Mouse (Mus musculus): ENCODE results near the gene Akap14. TPM values are rescaled to one million over a fixed set of nuclear protein-coding genes. Genes with fewer than 3 reads are reported as not detected.
"Not testable (repeated sequence)": the region's sequence is repeated elsewhere in the genome, so short reads cannot be mapped to it uniquely, and the experiment has no call there.

Gene Akap14
- polyA plus RNA-seq, 1 experiment from 2014 or later, result 0.11 TPM

DNA sequence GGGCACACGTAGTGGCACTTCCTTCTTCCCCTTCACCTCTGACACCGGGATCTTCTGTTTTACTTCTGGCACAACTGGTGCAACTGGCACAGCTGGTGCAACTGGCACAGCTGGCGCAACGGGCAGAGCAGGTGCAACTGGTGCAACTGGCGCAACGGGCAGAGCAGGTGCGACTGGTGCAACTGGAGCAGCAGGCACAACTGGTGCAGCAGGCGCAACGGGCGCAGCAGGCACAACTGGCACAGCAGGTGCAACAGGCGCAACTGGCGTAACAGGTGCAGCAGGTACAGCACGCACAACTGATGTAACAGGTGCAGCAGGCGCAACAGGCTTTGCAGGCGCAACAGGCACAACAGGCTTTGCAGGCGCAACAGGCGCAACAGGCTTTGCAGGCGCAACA is 5.5 kb downstream of the Akap14 start:
- ATAC-seq (replicated peaks; ENCODE audit: low FRiP score) (no peak), DNase-seq (ENCODE audit: low spot score) (no peak)
- Histone ChIP-seq H3K9me3 (ENCODE audit: control insufficient read depth, low read length) (no peaks in the 10 kb centered on the region), H3K4me2 (ENCODE audit: low read depth, low read length, severe bottlenecking) (no peak overlapping the region), H3K4me3 (ENCODE audit: low read depth, low read length) (no peak overlapping the region), H3K9ac (ENCODE audit: low read length) (no peak overlapping the region), H3K27me3 (ENCODE audit: control insufficient read depth, insufficient read depth, low read length) (no peaks in the 10 kb centered on the region), H3K27ac (ENCODE audit: low read depth, low read length) (no peak overlapping the region), H3K36me3 (ENCODE audit: control insufficient read depth, insufficient read depth, low read length) (no peaks in the 10 kb centered on the region), H3K4me1 (replicated peaks; ENCODE audit: control insufficient read depth, insufficient read depth, low read length) (no peaks in the 10 kb centered on the region)
- 76% methylated on average over 18 of the region's 18 CpGs for WGBS

- no peak for ATAC-seq (replicated peaks; ENCODE audit: low FRiP score)
- WGBS, result 78% methylated on average over 10 of the region's 10 CpGs
- H3K4me2 ChIP-seq (ENCODE audit: low read depth, low read length, severe bottlenecking), result no peak overlapping the region
These were observed 7.5 kb downstream of the Akap14 start for GRCm38 (mm10) chrX:37161169-37161568.

DNA sequence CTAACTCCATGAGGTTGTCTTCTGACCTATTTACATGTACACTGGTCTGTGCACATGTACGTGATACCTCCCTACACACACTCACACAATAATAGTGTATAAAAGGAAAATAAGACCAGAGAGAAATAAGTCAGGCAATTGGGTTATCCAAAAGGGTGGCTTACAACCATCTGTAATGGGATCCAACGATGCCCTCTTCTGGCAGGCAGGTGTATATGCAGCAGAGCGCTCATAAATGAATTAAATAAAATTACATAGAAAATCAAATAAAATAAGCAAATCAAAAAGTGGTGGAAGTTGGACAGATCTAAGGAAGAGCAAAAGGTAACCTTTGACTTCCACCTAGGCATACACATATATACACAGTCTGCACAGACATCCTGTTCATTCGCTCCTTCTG is 10.8 kb downstream of the Akap14 start:
- 65% methylated on average over 4 of the region's 4 CpGs for WGBS
- Histone ChIP-seq H3K27ac (ENCODE audit: low read depth, low read length) (no peak overlapping the region), H3K4me2 (ENCODE audit: low read depth, low read length, severe bottlenecking) (no peak overlapping the region), H3K27me3 (ENCODE audit: control insufficient read depth, insufficient read depth, low read length) (no peaks in the 10 kb centered on the region), H3K36me3 (ENCODE audit: control insufficient read depth, insufficient read depth, low read length) (no peaks in the 10 kb centered on the region), H3K9me3 (ENCODE audit: control insufficient read depth, low read length) (no peaks in the 10 kb centered on the region), H3K4me1 (replicated peaks; ENCODE audit: control insufficient read depth, insufficient read depth, low read length) (no peaks in the 10 kb centered on the region), H3K4me3 (ENCODE audit: low read depth, low read length) (no peak overlapping the region), H3K9ac (ENCODE audit: low read length) (no peak overlapping the region)
- DNase-seq (ENCODE audit: low spot score) (no peak), ATAC-seq (replicated peaks; ENCODE audit: low FRiP score) (no peak)

More at GRCm38 (mm10) chrX:37161169-37161568, 7.5 kb downstream of the Akap14 start:
- Histone ChIP-seq H3K36me3 (ENCODE audit: control insufficient read depth, insufficient read depth, low read length) (no peaks in the 10 kb centered on the region), H3K9me3 (ENCODE audit: control insufficient read depth, low read length) (no peaks in the 10 kb centered on the region), H3K9ac (ENCODE audit: low read length) (no peak overlapping the region), H3K4me3 (ENCODE audit: low read depth, low read length) (no peak overlapping the region), H3K27me3 (ENCODE audit: control insufficient read depth, insufficient read depth, low read length) (no peaks in the 10 kb centered on the region), H3K4me1 (replicated peaks; ENCODE audit: control insufficient read depth, insufficient read depth, low read length) (no peaks in the 10 kb centered on the region), H3K27ac (ENCODE audit: low read depth, low read length) (no peak overlapping the region)
- no peak for DNase-seq (ENCODE audit: low spot score)

DNA sequence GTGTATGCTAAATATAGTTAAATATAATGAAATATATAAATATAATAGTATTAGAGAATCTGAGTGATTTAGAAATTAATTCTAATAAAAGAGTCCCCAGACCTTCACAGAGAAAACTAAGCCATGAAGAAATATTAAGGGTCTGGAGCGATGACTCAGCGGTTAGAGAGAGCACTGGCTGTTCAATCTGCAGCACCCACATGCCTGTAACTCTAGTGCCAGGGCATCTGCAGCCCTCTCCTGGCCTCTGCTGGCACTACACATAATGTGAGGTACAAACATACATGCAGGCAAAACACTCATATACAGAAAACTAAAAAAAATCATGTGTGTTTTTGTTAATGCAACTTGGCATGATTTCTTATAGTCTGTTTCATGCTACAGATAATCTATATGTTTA is 23.7 kb downstream of the Akap14 start:
- ATAC-seq (replicated peaks; ENCODE audit: low FRiP score) (no peak), DNase-seq (ENCODE audit: low spot score) (no peak)
- WGBS, result 93% methylated on average over 2 of the region's 2 CpGs
- no peaks in the 10 kb centered on the region for H3K9me3 ChIP-seq (ENCODE audit: control insufficient read depth, low read length)
- H3K4me1 ChIP-seq (replicated peaks; ENCODE audit: control insufficient read depth, insufficient read depth, low read length), result no peaks in the 10 kb centered on the region
- no peak overlapping the region for H3K4me3 ChIP-seq (ENCODE audit: low read depth, low read length)
- H3K4me2 ChIP-seq (ENCODE audit: low read depth, low read length, severe bottlenecking), result no peak overlapping the region
- H3K9ac ChIP-seq (ENCODE audit: low read length), result no peak overlapping the region
- no peaks in the 10 kb centered on the region for H3K36me3 ChIP-seq (ENCODE audit: control insufficient read depth, insufficient read depth, low read length)
- H3K27ac ChIP-seq (ENCODE audit: low read depth, low read length), result no peak overlapping the region
- H3K27me3 ChIP-seq (ENCODE audit: control insufficient read depth, insufficient read depth, low read length), result no peaks in the 10 kb centered on the region

DNA sequence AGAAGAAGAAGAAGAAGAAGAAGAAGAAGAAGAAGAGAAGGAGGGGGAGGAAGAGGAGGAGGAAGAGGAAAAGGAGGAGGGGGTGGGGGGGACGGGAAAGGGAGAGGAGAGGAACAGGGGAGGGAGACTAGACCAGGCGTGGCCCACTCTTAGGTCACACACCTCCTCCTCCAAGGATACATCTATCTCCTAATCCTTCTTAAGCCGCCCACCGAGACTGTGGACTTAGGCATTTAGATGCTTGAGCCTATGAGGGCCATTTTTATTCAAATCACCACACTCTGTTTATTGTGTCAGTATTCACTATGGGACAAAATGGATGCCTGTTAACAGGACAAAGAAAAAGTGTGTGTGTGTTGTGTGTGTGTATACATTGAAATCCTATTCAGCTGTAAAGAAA is 24.1 kb downstream of the Akap14 start:
- DNase-seq (ENCODE audit: low spot score); H3K9me3 ChIP-seq (ENCODE audit: control insufficient read depth, low read length); H3K9ac ChIP-seq (ENCODE audit: low read length); H3K27ac ChIP-seq (ENCODE audit: low read depth, low read length); H3K27me3 ChIP-seq (ENCODE audit: control insufficient read depth, insufficient read depth, low read length); H3K4me1 ChIP-seq (replicated peaks; ENCODE audit: control insufficient read depth, insufficient read depth, low read length); H3K36me3 ChIP-seq (ENCODE audit: control insufficient read depth, insufficient read depth, low read length); H3K4me3 ChIP-seq (ENCODE audit: low read depth, low read length); ATAC-seq (replicated peaks; ENCODE audit: low FRiP score); H3K4me2 ChIP-seq (ENCODE audit: low read depth, low read length, severe bottlenecking): not testable (repeated sequence)
- 43% methylated on average over 1 of the region's 4 CpGs for WGBS

- H3K9me3 ChIP-seq (ENCODE audit: control insufficient read depth, low read length), result no peaks in the 10 kb centered on the region
- H3K4me2 ChIP-seq (ENCODE audit: low read depth, low read length, severe bottlenecking), result no peak overlapping the region
- H3K4me1 ChIP-seq (replicated peaks; ENCODE audit: control insufficient read depth, insufficient read depth, low read length), result no peaks in the 10 kb centered on the region
- DNase-seq (ENCODE audit: low spot score) (no peak), ATAC-seq (replicated peaks; ENCODE audit: low FRiP score) (no peak)
- no peaks in the 10 kb centered on the region for H3K36me3 ChIP-seq (ENCODE audit: control insufficient read depth, insufficient read depth, low read length)
- H3K27ac ChIP-seq (ENCODE audit: low read depth, low read length), result no peak overlapping the region
- no peak overlapping the region for H3K4me3 ChIP-seq (ENCODE audit: low read depth, low read length)
- WGBS, result 88% methylated on average over 3 of the region's 3 CpGs
- H3K9ac ChIP-seq (ENCODE audit: low read length), result no peak overlapping the region
- H3K27me3 ChIP-seq (ENCODE audit: control insufficient read depth, insufficient read depth, low read length), result no peaks in the 10 kb centered on the region
These were observed 26.9 kb downstream of the Akap14 start for GRCm38 (mm10) chrX:37141732-37142131.

DNA sequence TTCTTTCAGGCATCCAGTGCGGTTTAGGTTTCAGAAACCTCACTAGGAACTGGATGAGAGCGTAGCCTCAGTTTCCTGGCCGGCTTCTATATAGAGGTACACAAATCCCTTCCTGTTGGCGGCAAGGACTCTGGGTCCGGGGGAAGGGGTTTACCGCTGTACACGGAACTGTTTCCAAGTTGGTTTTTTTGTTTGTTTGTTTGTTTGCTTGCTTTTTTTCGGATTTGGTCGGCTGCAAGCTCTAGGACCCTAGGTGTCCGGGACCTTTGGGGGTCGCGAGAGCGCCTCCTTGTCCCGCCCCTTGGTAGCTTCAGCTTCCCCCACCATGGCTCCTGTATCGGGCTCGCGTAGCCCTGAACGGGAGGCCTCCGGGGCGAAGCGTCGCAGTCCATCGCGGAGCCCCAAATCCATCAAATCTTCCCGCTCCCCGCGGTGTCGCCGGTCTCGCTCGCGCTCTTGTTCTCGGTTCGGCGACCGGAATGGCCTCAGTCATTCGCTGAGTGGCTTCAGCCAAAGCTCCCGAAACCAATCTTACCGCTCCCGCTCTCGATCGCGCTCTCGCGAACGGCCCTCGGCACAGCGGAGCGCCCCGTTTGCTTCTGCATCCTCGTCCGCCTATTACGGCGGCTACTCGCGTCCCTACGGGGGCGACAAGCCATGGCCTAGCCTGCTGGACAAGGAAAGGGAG is 41.8 kb downstream of the Akap14 start, which contains the start of gene Nkap:
Gene Nkap (plus strand): TSS at position 125 of the 688 bp plus-strand sequence.
- DNase-seq (ENCODE audit: low spot score) (peak; percentile 82), ATAC-seq (replicated peaks; ENCODE audit: low FRiP score) (peak; percentile 83)
- H3K27ac ChIP-seq (ENCODE audit: low read depth, low read length), result 0 out of 2 replicates have a peak within 1 kb of the TSS, but pooled peaks have one; percentile 39
- H3K27me3 ChIP-seq (ENCODE audit: control insufficient read depth, insufficient read depth, low read length), result no peaks in the 10 kb centered on the region
- WGBS, result 18% methylated on average over 57 of the region's 58 CpGs
- H3K36me3 ChIP-seq (ENCODE audit: control insufficient read depth, insufficient read depth, low read length), result no peaks in the 10 kb centered on the region
- H3K4me2 ChIP-seq (ENCODE audit: low read depth, low read length, severe bottlenecking), result peak within 1 kb of the TSS; percentile 49
- H3K9ac ChIP-seq (ENCODE audit: low read length), result peak within 1 kb of the TSS; percentile 70
- peak within 1 kb of the TSS; percentile 59 for H3K4me3 ChIP-seq (ENCODE audit: low read depth, low read length)
- no peaks in the 10 kb centered on the region for H3K9me3 ChIP-seq (ENCODE audit: control insufficient read depth, low read length)
- no peaks in the 10 kb centered on the region for H3K4me1 ChIP-seq (replicated peaks; ENCODE audit: control insufficient read depth, insufficient read depth, low read length)

DNA sequence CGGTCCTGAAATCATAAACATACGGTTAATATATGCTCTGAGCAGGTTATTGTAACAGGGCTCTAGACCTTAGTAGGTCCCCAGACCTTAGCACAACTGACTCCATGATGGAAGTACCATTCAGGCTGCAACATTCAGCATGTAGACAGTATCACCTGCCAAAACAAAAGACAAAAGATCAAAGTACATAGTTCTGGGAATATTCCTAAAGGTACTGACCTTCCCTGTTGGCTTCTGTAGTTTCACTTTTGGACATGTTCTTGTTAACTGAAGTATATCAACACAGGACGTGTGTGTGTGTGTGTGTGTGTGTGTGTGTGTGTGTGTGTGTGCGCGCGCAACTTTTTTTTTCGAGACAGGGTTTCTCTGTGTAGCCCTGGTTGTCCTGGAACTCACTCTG is 43.1 kb downstream of the Akap14 start:
- Histone ChIP-seq H3K27ac (ENCODE audit: low read depth, low read length) (no peak overlapping the region), H3K4me3 (ENCODE audit: low read depth, low read length) (no peak overlapping the region), H3K9me3 (ENCODE audit: control insufficient read depth, low read length) (no peaks in the 10 kb centered on the region), H3K36me3 (ENCODE audit: control insufficient read depth, insufficient read depth, low read length) (no peaks in the 10 kb centered on the region), H3K4me2 (ENCODE audit: low read depth, low read length, severe bottlenecking) (no peak overlapping the region), H3K9ac (ENCODE audit: low read length) (no peak overlapping the region), H3K27me3 (ENCODE audit: control insufficient read depth, insufficient read depth, low read length) (no peaks in the 10 kb centered on the region), H3K4me1 (replicated peaks; ENCODE audit: control insufficient read depth, insufficient read depth, low read length) (no peaks in the 10 kb centered on the region)
- DNase-seq (ENCODE audit: low spot score) (no peak), ATAC-seq (replicated peaks; ENCODE audit: low FRiP score) (no peak)
- 91% methylated on average over 7 of the region's 7 CpGs for WGBS

- H3K27me3 ChIP-seq (ENCODE audit: control insufficient read depth, insufficient read depth, low read length), result no peaks in the 10 kb centered on the region
- no peak overlapping the region for H3K27ac ChIP-seq (ENCODE audit: low read depth, low read length)
- DNase-seq (ENCODE audit: low spot score), result no peak
- no peak overlapping the region for H3K4me2 ChIP-seq (ENCODE audit: low read depth, low read length, severe bottlenecking)
- H3K4me1 ChIP-seq (replicated peaks; ENCODE audit: control insufficient read depth, insufficient read depth, low read length), result no peaks in the 10 kb centered on the region
- H3K36me3 ChIP-seq (ENCODE audit: control insufficient read depth, insufficient read depth, low read length), result no peaks in the 10 kb centered on the region
- WGBS, result 81% methylated on average over 5 of the region's 5 CpGs
- no peak for ATAC-seq (replicated peaks; ENCODE audit: low FRiP score)
- H3K4me3 ChIP-seq (ENCODE audit: low read depth, low read length), result no peak overlapping the region
- no peaks in the 10 kb centered on the region for H3K9me3 ChIP-seq (ENCODE audit: control insufficient read depth, low read length)
- no peak overlapping the region for H3K9ac ChIP-seq (ENCODE audit: low read length)
These were observed 48.4 kb downstream of the Akap14 start for GRCm38 (mm10) chrX:37120212-37120611.

Measured in forebrain, embryonic 11.5 days (tissue).